Mouse (Mus musculus) heart, embryonic 14.5 days (tissue): ENCODE measurements around the gene Doc2b. TPM values are rescaled to one million over a fixed set of nuclear protein-coding genes. Genes with fewer than 3 reads are reported as not detected.

Source experiments
- polyA plus RNA-seq: library from polyadenylated mRNA; unstranded; fragments of >200 nt; fragmentation: Nextera tagmentation; extraction: Ambion mirVana; gene quantifications from 2 replicates; pipeline ENCODE4 v1.2.1, GENCODE M21; 2014

The Doc2b gene
- polyA plus RNA-seq, 1 experiment from 2014 or later, result 0.22 TPM

Other genes with a start within 250 kb of the Doc2b start
- 76.7 and 83.2 TPM in 2 replicates for gene Pitpna, start 208.0 kb downstream of the Doc2b start, polyA plus RNA-seq
- 29.4 and 30.7 TPM in 2 replicates for gene Inpp5k, start 165.1 kb downstream of the Doc2b start, polyA plus RNA-seq
- gene Myo1c, start 145.5 kb downstream of the Doc2b start, polyA plus RNA-seq, result 47.5 and 49.6 TPM in 2 replicates
- 86.0 and 88.2 TPM in 2 replicates for gene Crk, start 116.8 kb downstream of the Doc2b start, polyA plus RNA-seq
- gene Ywhae, start 63.2 kb downstream of the Doc2b start, polyA plus RNA-seq, result 712 and 732 TPM in 2 replicates
- 5.6 and 7.3 TPM in 2 replicates for gene Rph3al, start 142.4 kb upstream of the Doc2b start, polyA plus RNA-seq
- gene 1700016K19Rik, start 203.9 kb upstream of the Doc2b start, polyA plus RNA-seq, result 0.22 TPM in 1 of 2 replicates, not detected in the other
- gene Rflnb, start 231.7 kb upstream of the Doc2b start, polyA plus RNA-seq, result 11.5 and 13.2 TPM in 2 replicates